Mouse (Mus musculus) limb, embryonic 11.5 days (tissue): ENCODE measurements around the gene Olfr99. TPM values are rescaled to one million over a fixed set of nuclear protein-coding genes. Genes with fewer than 3 reads are reported as not detected.

ENCODE experiments used
- polyA plus RNA-seq: library from polyadenylated mRNA; unstranded; fragments of >200 nt; fragmentation: Nextera tagmentation; extraction: Ambion mirVana; gene quantifications from 2 replicates; pipeline ENCODE4 v1.2.1, GENCODE M21; 2014

Gene Olfr99
- polyA plus RNA-seq, 1 experiment from 2014 or later, result not detected

Other genes with a start within 250 kb of the Olfr99 start
- 7.9 and 9.7 TPM in 2 replicates for gene Gabbr1, start 237.5 kb downstream of the Olfr99 start, polyA plus RNA-seq
- 0.09 TPM in 1 of 2 replicates, not detected in the other for gene Olfr90, start 195.0 kb downstream of the Olfr99 start, polyA plus RNA-seq
- gene Olfr91, start 185.2 kb downstream of the Olfr99 start, polyA plus RNA-seq, result 0.14 TPM in 1 of 2 replicates, not detected in the other
- not detected in 2 replicates for gene Olfr92, start 163.4 kb downstream of the Olfr99 start, polyA plus RNA-seq
- gene Olfr93, start 122.0 kb downstream of the Olfr99 start, polyA plus RNA-seq, result not detected in 2 replicates
- not detected in 2 replicates for gene Ubd, start 89.6 kb downstream of the Olfr99 start, polyA plus RNA-seq
- gene Olfr94, start 82.5 kb downstream of the Olfr99 start, polyA plus RNA-seq, result not detected in 2 replicates
- not detected in 2 replicates for gene Olfr95, start 70.3 kb downstream of the Olfr99 start, polyA plus RNA-seq
- gene Olfr96, start 63.3 kb downstream of the Olfr99 start, polyA plus RNA-seq, result not detected in 2 replicates
- gene Olfr97, start 46.1 kb downstream of the Olfr99 start, polyA plus RNA-seq, result not detected in 2 replicates
- not detected in 2 replicates for gene Olfr98, start 19.7 kb downstream of the Olfr99 start, polyA plus RNA-seq
- 0.95 and 1.3 TPM in 2 replicates for gene H2-M3, start 13.2 kb downstream of the Olfr99 start, polyA plus RNA-seq
- not detected in 2 replicates for gene Olfr101, start 20.9 kb upstream of the Olfr99 start, polyA plus RNA-seq
- gene Olfr102, start 33.6 kb upstream of the Olfr99 start, polyA plus RNA-seq, result not detected in 2 replicates
- gene Olfr103, start 56.2 kb upstream of the Olfr99 start, polyA plus RNA-seq, result not detected in 2 replicates
- not detected in 2 replicates for gene Olfr104-ps, start 76.1 kb upstream of the Olfr99 start, polyA plus RNA-seq
- gene Olfr105-ps, start 95.6 kb upstream of the Olfr99 start, polyA plus RNA-seq, result not detected in 2 replicates
- not detected in 2 replicates for gene Olfr106-ps, start 106.9 kb upstream of the Olfr99 start, polyA plus RNA-seq
- gene Olfr107, start 115.8 kb upstream of the Olfr99 start, polyA plus RNA-seq, result not detected in 2 replicates
- not detected in 2 replicates for gene Olfr108, start 162.0 kb upstream of the Olfr99 start, polyA plus RNA-seq
- gene Olfr109, start 175.5 kb upstream of the Olfr99 start, polyA plus RNA-seq, result not detected in 2 replicates
- not detected in 2 replicates for gene H2-M2, start 200.1 kb upstream of the Olfr99 start, polyA plus RNA-seq
- gene Olfr110, start 209.0 kb upstream of the Olfr99 start, polyA plus RNA-seq, result not detected in 2 replicates
- gene Olfr111, start 224.6 kb upstream of the Olfr99 start, polyA plus RNA-seq, result not detected in 2 replicates